Mouse (Mus musculus) heart, adult 2 months (tissue): ENCODE measurements around the gene B4galt5.

Source experiments
- CTCF ChIP-seq: fragments of 200-600 bp; IDR thresholded peaks from 2 replicates; pipeline ENCODE4 v1.8.1; 2022; ENCODE audit warnings: antibody characterized with exemption, mild to moderate bottlenecking, moderate library complexity
- POLR2A ChIP-seq: fragments of 200-500 bp; IDR thresholded peaks from 2 replicates; pipeline ENCODE4 v1.6.1; 2011; ENCODE audit warnings: mild to moderate bottlenecking, low read depth, low read length, control low read depth; ENCODE audit not compliant: insufficient read depth

GRCm38 (mm10) chr2:167332336-167332987 lies 16.5 kb downstream of the B4galt5 start:
- TF ChIP-seq CTCF: no peak
- no peak for TF ChIP-seq POLR2A
